Mouse (Mus musculus): ENCODE measurements around the gene Rab35.

Gene Rab35

GRCm38 (mm10) chr5:115662658-115663057 lies 30.9 kb downstream of the Rab35 start:
- no peak for DNase-seq (ENCODE audit: low read depth, low spot score)
- no peaks in the 10 kb centered on the region for H3K36me3 ChIP-seq (ENCODE audit: control insufficient read depth, insufficient read depth, low read length, poor library complexity, severe bottlenecking)
- H3K27me3 ChIP-seq (ENCODE audit: control insufficient read depth, insufficient read depth, low read length, poor library complexity, severe bottlenecking): no peaks in the 10 kb centered on the region

- H3K36me3 ChIP-seq (ENCODE audit: control insufficient read depth, insufficient read depth, low read length, poor library complexity, severe bottlenecking): no peaks in the 10 kb centered on the region
- no peak for DNase-seq (ENCODE audit: low read depth, low spot score)
- no peaks in the 10 kb centered on the region for H3K27me3 ChIP-seq (ENCODE audit: control insufficient read depth, insufficient read depth, low read length, poor library complexity, severe bottlenecking)
Observed at GRCm38 (mm10) chr5:115666366-115667065, 34.8 kb downstream of the Rab35 start.

- no peaks in the 10 kb centered on the region for H3K27me3 ChIP-seq (ENCODE audit: control insufficient read depth, insufficient read depth, low read length, poor library complexity, severe bottlenecking)
- H3K36me3 ChIP-seq (ENCODE audit: control insufficient read depth, insufficient read depth, low read length, poor library complexity, severe bottlenecking): no peaks in the 10 kb centered on the region
- no peak for DNase-seq (ENCODE audit: low read depth, low spot score)
Observed at GRCm38 (mm10) chr5:115667210-115667609, 35.5 kb downstream of the Rab35 start.

- Histone ChIP-seq H3K36me3 (ENCODE audit: control insufficient read depth, insufficient read depth, low read length, poor library complexity, severe bottlenecking) (no peaks in the 10 kb centered on the region), H3K27me3 (ENCODE audit: control insufficient read depth, insufficient read depth, low read length, poor library complexity, severe bottlenecking) (no peaks in the 10 kb centered on the region)
- no peak for DNase-seq (ENCODE audit: low read depth, low spot score)
Observed at GRCm38 (mm10) chr5:115667894-115668293, 36.2 kb downstream of the Rab35 start.

- Histone ChIP-seq H3K36me3 (ENCODE audit: control insufficient read depth, insufficient read depth, low read length, poor library complexity, severe bottlenecking) (no peaks in the 10 kb centered on the region), H3K27me3 (ENCODE audit: control insufficient read depth, insufficient read depth, low read length, poor library complexity, severe bottlenecking) (no peaks in the 10 kb centered on the region)
- DNase-seq (ENCODE audit: low read depth, low spot score): no peak
Observed at GRCm38 (mm10) chr5:115668986-115669385, 37.3 kb downstream of the Rab35 start.

- Histone ChIP-seq H3K27me3 (ENCODE audit: control insufficient read depth, insufficient read depth, low read length, poor library complexity, severe bottlenecking) (no peaks in the 10 kb centered on the region), H3K36me3 (ENCODE audit: control insufficient read depth, insufficient read depth, low read length, poor library complexity, severe bottlenecking) (no peaks in the 10 kb centered on the region)
- DNase-seq (ENCODE audit: low read depth, low spot score): no peak
Observed at GRCm38 (mm10) chr5:115669974-115670373, 38.3 kb downstream of the Rab35 start.

- no peak for DNase-seq (ENCODE audit: low read depth, low spot score)
- no peaks in the 10 kb centered on the region for H3K36me3 ChIP-seq (ENCODE audit: control insufficient read depth, insufficient read depth, low read length, poor library complexity, severe bottlenecking)
- no peaks in the 10 kb centered on the region for H3K27me3 ChIP-seq (ENCODE audit: control insufficient read depth, insufficient read depth, low read length, poor library complexity, severe bottlenecking)
Observed at GRCm38 (mm10) chr5:115670406-115670805, 38.7 kb downstream of the Rab35 start.

GRCm38 (mm10) chr5:115671846-115672245 lies 40.1 kb downstream of the Rab35 start:
- Histone ChIP-seq H3K36me3 (ENCODE audit: control insufficient read depth, insufficient read depth, low read length, poor library complexity, severe bottlenecking) (no peaks in the 10 kb centered on the region), H3K27me3 (ENCODE audit: control insufficient read depth, insufficient read depth, low read length, poor library complexity, severe bottlenecking) (no peaks in the 10 kb centered on the region)
- no peak for DNase-seq (ENCODE audit: low read depth, low spot score)

- no peak for DNase-seq (ENCODE audit: low read depth, low spot score)
- no peaks in the 10 kb centered on the region for H3K36me3 ChIP-seq (ENCODE audit: control insufficient read depth, insufficient read depth, low read length, poor library complexity, severe bottlenecking)
- no peaks in the 10 kb centered on the region for H3K27me3 ChIP-seq (ENCODE audit: control insufficient read depth, insufficient read depth, low read length, poor library complexity, severe bottlenecking)
Observed at GRCm38 (mm10) chr5:115685126-115685525, 53.4 kb downstream of the Rab35 start.

- no peaks in the 10 kb centered on the region for H3K36me3 ChIP-seq (ENCODE audit: control insufficient read depth, insufficient read depth, low read length, poor library complexity, severe bottlenecking)
Observed at GRCm38 (mm10) chr5:115686716-115687115, 55.0 kb downstream of the Rab35 start.

GRCm38 (mm10) chr5:115693271-115693670 lies 61.6 kb downstream of the Rab35 start:
- Histone ChIP-seq H3K36me3 (ENCODE audit: control insufficient read depth, insufficient read depth, low read length, poor library complexity, severe bottlenecking) (no peaks in the 10 kb centered on the region), H3K27me3 (ENCODE audit: control insufficient read depth, insufficient read depth, low read length, poor library complexity, severe bottlenecking) (no peaks in the 10 kb centered on the region)
- no peak for DNase-seq (ENCODE audit: low read depth, low spot score)

More at GRCm38 (mm10) chr5:115686716-115687115, 55.0 kb downstream of the Rab35 start:
- H3K27me3 ChIP-seq (ENCODE audit: control insufficient read depth, insufficient read depth, low read length, poor library complexity, severe bottlenecking): no peaks in the 10 kb centered on the region
- DNase-seq (ENCODE audit: low read depth, low spot score): no peak

GRCm38 (mm10) chr5:115695191-115695770 lies 63.6 kb downstream of the Rab35 start:
- DNase-seq (ENCODE audit: low read depth, low spot score): no peak
- Histone ChIP-seq H3K27me3 (ENCODE audit: control insufficient read depth, insufficient read depth, low read length, poor library complexity, severe bottlenecking) (no peaks in the 10 kb centered on the region), H3K36me3 (ENCODE audit: control insufficient read depth, insufficient read depth, low read length, poor library complexity, severe bottlenecking) (no peaks in the 10 kb centered on the region)

- DNase-seq (ENCODE audit: low read depth, low spot score): no peak
- H3K36me3 ChIP-seq (ENCODE audit: control insufficient read depth, insufficient read depth, low read length, poor library complexity, severe bottlenecking): no peaks in the 10 kb centered on the region
- no peaks in the 10 kb centered on the region for H3K27me3 ChIP-seq (ENCODE audit: control insufficient read depth, insufficient read depth, low read length, poor library complexity, severe bottlenecking)
Observed at GRCm38 (mm10) chr5:115696811-115697210, 65.1 kb downstream of the Rab35 start.

Measured in splenic B cell, adult 2 months (primary cell).